Mouse (Mus musculus): ENCODE results near the gene Pkd1l2. TPM values are rescaled to one million over a fixed set of nuclear protein-coding genes. Genes with fewer than 3 reads are reported as not detected.

Pkd1l2 gene
- polyA plus RNA-seq, 1 experiment from 2014 or later = not detected

- Histone ChIP-seq H3K4me2 (no peak overlapping the region), H3K36me3 (replicated peaks) (no peaks in the 10 kb centered on the region), H3K27me3 (no peaks in the 10 kb centered on the region), H3K4me1 (replicated peaks) (peaks cover 12% of the 10 kb centered on the region), H3K9ac (no peak overlapping the region), H3K4me3 (replicated peaks) (no peak overlapping the region), H3K27ac (replicated peaks) (no peak overlapping the region), H3K9me3 (replicated peaks) (no peaks in the 10 kb centered on the region)
- no peak for ATAC-seq (ENCODE audit: insufficient read depth)
- WGBS (ENCODE audit: insufficient replicate concordance) = 14% methylated on average over 6 of the region's 6 CpGs
Observed at GRCm38 (mm10) chr8:117055097-117055496, 27.2 kb downstream of the Pkd1l2 start.

GRCm38 (mm10) chr8:117054146-117054545 is 28.1 kb downstream of the Pkd1l2 start:
- H3K36me3 ChIP-seq (replicated peaks) = no peaks in the 10 kb centered on the region
- no peak overlapping the region for H3K27ac ChIP-seq (replicated peaks)
- WGBS (ENCODE audit: insufficient replicate concordance) = 64% methylated on average over 3 of the region's 3 CpGs
- no peak overlapping the region for H3K9ac ChIP-seq
- no peaks in the 10 kb centered on the region for H3K9me3 ChIP-seq (replicated peaks)
- H3K4me3 ChIP-seq (replicated peaks) = no peak overlapping the region
- peaks cover 12% of the 10 kb centered on the region for H3K4me1 ChIP-seq (replicated peaks)
- H3K27me3 ChIP-seq = no peaks in the 10 kb centered on the region
- H3K4me2 ChIP-seq = no peak overlapping the region
- no peak for ATAC-seq (ENCODE audit: insufficient read depth)

GRCm38 (mm10) chr8:117053135-117054079 is 28.8 kb downstream of the Pkd1l2 start:
- Histone ChIP-seq H3K4me3 (replicated peaks) (no peak overlapping the region), H3K9me3 (replicated peaks) (no peaks in the 10 kb centered on the region), H3K27me3 (no peaks in the 10 kb centered on the region), H3K27ac (replicated peaks) (no peak overlapping the region), H3K4me1 (replicated peaks) (peaks cover 12% of the 10 kb centered on the region), H3K9ac (no peak overlapping the region), H3K36me3 (replicated peaks) (no peaks in the 10 kb centered on the region), H3K4me2 (no peak overlapping the region)
- no peak for ATAC-seq (ENCODE audit: insufficient read depth)
- WGBS (ENCODE audit: insufficient replicate concordance) = 54% methylated on average over 12 of the region's 12 CpGs

GRCm38 (mm10) chr8:117051316-117051715 is 30.9 kb downstream of the Pkd1l2 start:
- H3K36me3 ChIP-seq (replicated peaks) = no peaks in the 10 kb centered on the region
- H3K27me3 ChIP-seq = no peaks in the 10 kb centered on the region
- peaks cover 12% of the 10 kb centered on the region for H3K4me1 ChIP-seq (replicated peaks)
- no peak overlapping the region for H3K4me2 ChIP-seq
- no peak overlapping the region for H3K9ac ChIP-seq
- 40% methylated on average over 9 of the region's 9 CpGs for WGBS (ENCODE audit: insufficient replicate concordance)
- no peak overlapping the region for H3K27ac ChIP-seq (replicated peaks)
- no peaks in the 10 kb centered on the region for H3K9me3 ChIP-seq (replicated peaks)
- ATAC-seq (ENCODE audit: insufficient read depth) = no peak
- H3K4me3 ChIP-seq (replicated peaks) = no peak overlapping the region

GRCm38 (mm10) chr8:117050763-117051162 is 31.5 kb downstream of the Pkd1l2 start:
- Histone ChIP-seq H3K4me1 (replicated peaks) (peaks cover 12% of the 10 kb centered on the region), H3K36me3 (replicated peaks) (no peaks in the 10 kb centered on the region), H3K4me3 (replicated peaks) (no peak overlapping the region), H3K9ac (no peak overlapping the region), H3K27me3 (no peaks in the 10 kb centered on the region), H3K4me2 (no peak overlapping the region), H3K27ac (replicated peaks) (no peak overlapping the region), H3K9me3 (replicated peaks) (no peaks in the 10 kb centered on the region)
- no peak for ATAC-seq (ENCODE audit: insufficient read depth)
- 35% methylated on average over 9 of the region's 9 CpGs for WGBS (ENCODE audit: insufficient replicate concordance)

GRCm38 (mm10) chr8:117049444-117049843 is 32.8 kb downstream of the Pkd1l2 start:
- Histone ChIP-seq H3K9ac (no peak overlapping the region), H3K27me3 (0 out of 2 replicates have a peak, but pooled peaks cover under 1% of the 10 kb centered on the region), H3K9me3 (replicated peaks) (no peaks in the 10 kb centered on the region), H3K4me1 (replicated peaks) (no peaks in the 10 kb centered on the region), H3K4me3 (replicated peaks) (no peak overlapping the region), H3K27ac (replicated peaks) (no peak overlapping the region), H3K4me2 (no peak overlapping the region), H3K36me3 (replicated peaks) (no peaks in the 10 kb centered on the region)
- 51% methylated on average over 7 of the region's 7 CpGs for WGBS (ENCODE audit: insufficient replicate concordance)
- no peak for ATAC-seq (ENCODE audit: insufficient read depth)

GRCm38 (mm10) chr8:117043584-117043983 is 38.7 kb downstream of the Pkd1l2 start:
- no peak for ATAC-seq (ENCODE audit: insufficient read depth)
- WGBS (ENCODE audit: insufficient replicate concordance) = 44% methylated on average over 3 of the region's 3 CpGs
- H3K36me3 ChIP-seq (replicated peaks) = no peaks in the 10 kb centered on the region
- H3K4me1 ChIP-seq (replicated peaks) = no peaks in the 10 kb centered on the region; the same call in 1 of the 2 replicates
- no peak overlapping the region for H3K4me3 ChIP-seq (replicated peaks)
- 0 out of 2 replicates have a peak, but pooled peaks cover 4% of the 10 kb centered on the region for H3K27me3 ChIP-seq
- H3K9me3 ChIP-seq (replicated peaks) = no peaks in the 10 kb centered on the region
- H3K27ac ChIP-seq (replicated peaks) = no peak overlapping the region
- H3K9ac ChIP-seq = no peak overlapping the region
- H3K4me2 ChIP-seq = no peak overlapping the region

- ATAC-seq (ENCODE audit: insufficient read depth) = no peak
- Histone ChIP-seq H3K27me3 (0 out of 2 replicates have a peak, but pooled peaks cover 4% of the 10 kb centered on the region), H3K4me2 (no peak overlapping the region), H3K36me3 (replicated peaks) (no peaks in the 10 kb centered on the region), H3K9ac (no peak overlapping the region), H3K9me3 (replicated peaks) (no peaks in the 10 kb centered on the region), H3K4me1 (replicated peaks) (no peaks in the 10 kb centered on the region; the same call in 1 of the 2 replicates), H3K4me3 (replicated peaks) (no peak overlapping the region), H3K27ac (replicated peaks) (no peak overlapping the region)
- WGBS (ENCODE audit: insufficient replicate concordance) = 71% methylated on average over 7 of the region's 7 CpGs
Observed at GRCm38 (mm10) chr8:117039843-117040242, 42.4 kb downstream of the Pkd1l2 start.

GRCm38 (mm10) chr8:117037374-117037935 is 44.8 kb downstream of the Pkd1l2 start:
- Histone ChIP-seq H3K9me3 (replicated peaks) (no peaks in the 10 kb centered on the region), H3K9ac (no peak overlapping the region), H3K4me2 (no peak overlapping the region), H3K27ac (replicated peaks) (no peak overlapping the region), H3K36me3 (replicated peaks) (no peaks in the 10 kb centered on the region), H3K4me3 (replicated peaks) (no peak overlapping the region), H3K4me1 (replicated peaks) (no peaks in the 10 kb centered on the region; the same call in 1 of the 2 replicates), H3K27me3 (no peaks in the 10 kb centered on the region)
- WGBS (ENCODE audit: insufficient replicate concordance) = 58% methylated on average over 7 of the region's 7 CpGs
- ATAC-seq (ENCODE audit: insufficient read depth) = no peak

- 22% methylated on average over 3 of the region's 3 CpGs for WGBS (ENCODE audit: insufficient replicate concordance)
- ATAC-seq (ENCODE audit: insufficient read depth) = no peak
Observed at GRCm38 (mm10) chr8:117033393-117033792, 48.9 kb downstream of the Pkd1l2 start.

GRCm38 (mm10) chr8:117032609-117033008 is 49.6 kb downstream of the Pkd1l2 start:
- Histone ChIP-seq H3K27ac (replicated peaks) (no peak overlapping the region), H3K36me3 (replicated peaks) (no peaks in the 10 kb centered on the region), H3K4me2 (no peak overlapping the region), H3K9ac (no peak overlapping the region), H3K27me3 (no peaks in the 10 kb centered on the region), H3K4me3 (replicated peaks) (no peak overlapping the region), H3K4me1 (replicated peaks) (no peaks in the 10 kb centered on the region; the same call in 1 of the 2 replicates), H3K9me3 (replicated peaks) (no peaks in the 10 kb centered on the region)
- 25% methylated on average over 8 of the region's 8 CpGs for WGBS (ENCODE audit: insufficient replicate concordance)
- no peak for ATAC-seq (ENCODE audit: insufficient read depth)

More at GRCm38 (mm10) chr8:117033393-117033792, 48.9 kb downstream of the Pkd1l2 start:
- no peak overlapping the region for H3K27ac ChIP-seq (replicated peaks)
- no peak overlapping the region for H3K4me2 ChIP-seq
- no peak overlapping the region for H3K4me3 ChIP-seq (replicated peaks)
- H3K9ac ChIP-seq = no peak overlapping the region
- no peaks in the 10 kb centered on the region; the same call in 1 of the 2 replicates for H3K4me1 ChIP-seq (replicated peaks)
- no peaks in the 10 kb centered on the region for H3K9me3 ChIP-seq (replicated peaks)
- no peaks in the 10 kb centered on the region for H3K27me3 ChIP-seq
- H3K36me3 ChIP-seq (replicated peaks) = no peaks in the 10 kb centered on the region
